Mouse (Mus musculus) retina, adult 2 months (tissue): ENCODE measurements at regions not wholly inside any gene's neighbourhood (a gene's known extent, or its start where the extent isn't known, plus 50 kb on each side); places are given as distances from the start of the nearest gene placed in this dataset.
"Not testable (repeated sequence)": the region's sequence is repeated elsewhere in the genome, so short reads cannot be mapped to it uniquely, and the experiment has no call there.

ENCODE experiments used
- DNase-seq: peaks from one replicate; pipeline ENCODE4 v3.0.0-alpha.2; 2012; ENCODE audit warnings: low read depth, low spot score

DNA sequence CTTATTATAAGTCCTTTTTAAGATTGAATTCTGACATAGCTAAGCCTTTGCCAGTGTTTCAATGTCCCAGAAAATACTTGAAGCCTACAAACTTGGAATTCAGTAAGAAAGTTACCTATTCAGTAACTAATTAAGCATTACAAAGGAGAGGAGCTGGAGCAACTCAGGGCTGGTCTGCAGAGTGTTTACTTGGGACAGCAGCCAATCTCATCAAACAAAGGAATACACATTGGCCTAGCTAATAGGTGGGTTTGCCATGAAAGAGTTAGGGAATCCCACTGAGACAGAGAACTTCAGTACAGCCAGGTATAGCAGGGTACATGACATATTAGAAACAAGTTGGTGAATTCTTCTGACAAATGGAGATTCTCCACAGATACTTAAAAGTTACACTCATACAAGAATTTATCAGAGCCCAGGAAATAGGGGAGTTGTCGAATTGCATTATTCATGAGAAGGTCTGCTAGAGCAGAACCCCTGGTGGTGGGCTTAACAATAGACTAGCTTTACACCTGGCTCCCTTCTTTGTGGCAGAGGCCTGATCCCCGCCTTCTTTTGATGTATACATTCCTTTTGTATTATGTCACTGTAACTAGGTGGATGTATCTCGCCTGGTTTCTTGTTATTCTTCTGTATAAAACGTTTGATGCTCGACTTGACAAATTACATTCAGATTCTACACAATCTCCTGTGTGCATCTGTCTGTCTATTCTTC, 525.2 kb downstream of the 4930447F04Rik start:
- not testable (repeated sequence) for DNase-seq

DNA sequence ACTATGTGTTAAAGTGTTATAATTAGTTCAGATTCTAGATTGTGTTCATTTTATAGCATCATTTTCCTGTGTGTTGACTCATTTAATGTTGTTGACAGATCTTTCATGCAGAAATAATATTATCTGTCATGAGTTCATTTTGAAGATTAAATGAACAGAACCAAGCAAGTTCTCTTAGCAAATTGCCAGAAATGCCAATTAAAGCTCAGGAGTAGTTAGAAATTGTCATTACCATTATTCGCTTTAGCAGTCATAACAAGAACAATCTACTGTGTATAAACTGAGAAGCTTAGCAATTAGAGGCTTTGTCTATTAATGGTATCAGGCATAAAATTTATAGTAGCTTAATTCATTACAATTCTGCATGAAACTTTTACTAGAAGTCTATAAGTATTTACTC, 534.2 kb downstream of the 4930447F04Rik start:
- peak; percentile 2 for DNase-seq

DNA sequence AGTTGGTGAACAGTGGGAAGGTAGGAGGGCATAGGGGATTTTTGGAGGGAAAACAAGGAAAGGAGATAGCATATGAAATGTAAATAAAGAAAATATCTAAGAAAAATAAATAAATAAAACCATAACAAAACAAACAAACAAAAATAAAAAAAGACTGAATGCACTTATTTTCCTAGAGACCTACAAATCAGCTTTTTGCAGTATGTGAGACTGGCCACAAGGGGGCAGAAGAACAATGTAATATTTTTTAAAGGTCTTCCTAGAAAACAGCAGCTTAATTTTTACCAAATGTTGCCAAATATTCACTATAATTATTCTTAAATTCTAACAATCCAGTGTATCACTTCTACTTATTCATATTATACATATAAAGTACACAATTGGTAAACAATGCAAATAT, 569.4 kb downstream of the 4930447F04Rik start:
- DNase-seq = no peak

DNA sequence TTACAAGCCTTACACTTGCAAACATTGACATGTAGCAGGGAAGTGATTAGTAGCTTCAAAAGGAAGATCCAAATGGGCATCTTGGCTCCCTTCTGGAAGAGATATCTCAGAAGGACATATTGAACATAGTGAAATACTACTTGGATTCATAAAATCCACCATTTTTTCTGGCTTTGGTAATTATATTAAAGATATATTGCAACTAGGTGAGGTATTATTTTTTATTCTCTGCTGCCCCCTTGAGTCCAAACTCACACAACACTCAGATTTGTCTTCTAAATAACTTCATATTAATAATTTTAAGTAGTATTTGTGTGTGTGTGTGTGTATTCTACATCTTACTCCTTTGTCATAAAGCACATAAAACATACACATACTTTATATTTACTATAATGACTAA, 588.5 kb downstream of the 4930447F04Rik start:
- no peak for DNase-seq
